Mouse (Mus musculus) CD4-positive naive resting alpha-beta T cell, adult 76 days (primary cell): ENCODE data around the gene Gnb5. TPM values are rescaled to one million over a fixed set of nuclear protein-coding genes. Genes with fewer than 3 reads are reported as not detected.

Source experiments
- total RNA-seq: library from RNA; stranded (reverse); gene quantifications from one replicate; pipeline ENCODE4 v1.2.4, GENCODE M21; 2023

Gene Gnb5
- total RNA-seq = 2.6 TPM

GRCm38 (mm10) chr9:75306126-75306898 is at the start of gene Gnb5:
Gene Gnb5 (plus strand): TSS chr9:75306288.

DNA sequence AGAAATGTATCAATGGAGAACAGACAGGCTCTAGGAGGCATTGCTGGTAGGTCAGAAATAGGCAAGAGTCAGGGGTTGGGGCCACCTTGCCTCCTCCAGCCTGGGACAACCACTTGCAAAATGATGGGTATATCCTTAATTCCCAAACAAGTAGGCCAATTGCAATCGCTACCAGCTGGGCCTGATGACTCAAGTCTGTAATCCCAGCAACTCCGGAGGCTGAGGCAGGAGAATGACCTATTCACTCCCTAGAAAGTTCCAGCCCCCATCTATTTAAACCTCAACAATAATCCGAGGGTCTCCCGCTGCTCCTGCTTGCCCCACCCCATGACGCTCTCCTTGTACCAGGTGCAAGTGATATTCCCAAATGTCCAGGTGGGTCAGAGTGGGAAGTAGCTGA is 41.4 kb downstream of the Gnb5 start, which contains the start of gene Bcl2l10:
Gene Bcl2l10 (plus strand): TSS at position 301 of the 400 bp plus-strand sequence.

Other genes with a start within 250 kb of the Gnb5 start
- gene Myo5a, start 235.3 kb upstream of the Gnb5 start, total RNA-seq = 32.8 TPM
- gene Myo5c, start 74.3 kb upstream of the Gnb5 start, total RNA-seq = 0.32 TPM
- not detected for gene Bcl2l10, start 41.5 kb downstream of the Gnb5 start, total RNA-seq
- gene Mapk6, start 103.7 kb downstream of the Gnb5 start, total RNA-seq = 85.2 TPM
- gene Leo1, start 135.2 kb downstream of the Gnb5 start, total RNA-seq = 25.0 TPM